Mouse (Mus musculus) lung, adult 2 months (tissue): ENCODE results near the gene Pdia4.

Experiments
- CTCF ChIP-seq: fragments of 200-500 bp; IDR thresholded peaks from 2 replicates; pipeline ENCODE4 v1.5.1; 2011; ENCODE audit warnings: mild to moderate bottlenecking, low read length, control low read depth; ENCODE audit not compliant: insufficient read depth
- POLR2A ChIP-seq: fragments of 200-500 bp; IDR thresholded peaks from 2 replicates; pipeline ENCODE4 v1.6.1; 2011; ENCODE audit warnings: low read depth, mild to moderate bottlenecking, control low read depth, low read length, borderline replicate concordance; ENCODE audit errors: extremely low read depth

- TF ChIP-seq CTCF (no peak), POLR2A (no peak)
Observed at GRCm38 (mm10) chr6:47857241-47857640, 44.0 kb upstream of the Pdia4 start.
